Mouse (Mus musculus) leukemia stem cell, adult 10-12 weeks (primary cell): ENCODE data around the gene Rgs2. TPM values are rescaled to one million over a fixed set of nuclear protein-coding genes. Genes with fewer than 3 reads are reported as not detected.

Experiments used
- polyA plus RNA-seq: library from polyadenylated mRNA; stranded (reverse); fragments of >175 nt; gene quantifications from 2 replicates; pipeline ENCODE4 v1.2.3, GENCODE M21; 2012; ENCODE audit warnings: low replicate concordance

Gene Rgs2
- polyA plus RNA-seq = 1.4 and 5.3 TPM in 2 replicates

GRCm38 (mm10) chr1:144003904-144004740 lies at the start of gene Rgs2:
Gene Rgs2 (minus strand): TSS chr1:144004161.

Other genes starting within 250 kb of the Rgs2 start
- 0.02 and 0.03 TPM in 2 replicates for gene Trove2, start 227.1 kb downstream of the Rgs2 start, polyA plus RNA-seq
- gene Uchl5, start 226.9 kb downstream of the Rgs2 start, polyA plus RNA-seq = 24.1 and 40.8 TPM in 2 replicates
- not detected in 2 replicates for gene Rgs13, start 173.2 kb upstream of the Rgs2 start, polyA plus RNA-seq
- 1.7 TPM in 1 of 2 replicates, not detected in the other for gene Rgs1, start 245.1 kb upstream of the Rgs2 start, polyA plus RNA-seq